Mouse (Mus musculus): ENCODE results near the gene Tmem240. TPM values are rescaled to one million over a fixed set of nuclear protein-coding genes. Genes with fewer than 3 reads are reported as not detected.

The Tmem240 gene
- 0.58 and 0.78 TPM in 2 replicates for polyA plus RNA-seq (2012; rRNA removed; ENCODE audit: low replicate concordance)

GRCm38 (mm10) chr4:155734350-155734941 lies at the start of gene Tmem240:
Gene Tmem240 (plus strand): TSS chr4:155734800.

GRCm38 (mm10) chr4:155694111-155694481 lies 40.5 kb upstream of the Tmem240 start, which contains the start of gene Fndc10:
Gene Fndc10 (plus strand): TSS chr4:155694342.

GRCm38 (mm10) chr4:155704721-155705591 lies 29.6 kb upstream of the Tmem240 start, which contains the start of gene Ssu72:
Gene Ssu72 (plus strand): TSS chr4:155704800.

GRCm38 (mm10) chr4:155760613-155761355 lies 26.2 kb downstream of the Tmem240 start, which contains the start of gene Atad3a:
Gene Atad3a (minus strand): TSS chr4:155761093.

GRCm38 (mm10) chr4:155774280-155774754 lies 39.7 kb downstream of the Tmem240 start, which contains the start of gene Vwa1:
Gene Vwa1 (minus strand): TSS chr4:155774698.

GRCm38 (mm10) chr4:155785819-155786218 lies 51.2 kb downstream of the Tmem240 start, which contains the start of gene Tmem88b:
Gene Tmem88b (minus strand): TSS chr4:155785874.

GRCm38 (mm10) chr4:155790021-155790489 lies 55.5 kb downstream of the Tmem240 start, which contains the start of gene Ankrd65:
Gene Ankrd65 (plus strand): TSS chr4:155790439.

Other genes with a start within 250 kb of the Tmem240 start
- gene Gnb1, start 243.4 kb upstream of the Tmem240 start, polyA plus RNA-seq (2012; rRNA removed; ENCODE audit: low replicate concordance), result 463 and 1,045 TPM in 2 replicates
- gene Nadk, start 172.4 kb upstream of the Tmem240 start, polyA plus RNA-seq (2012; rRNA removed; ENCODE audit: low replicate concordance), result 106 and 132 TPM in 2 replicates
- gene Slc35e2, start 133.4 kb upstream of the Tmem240 start, polyA plus RNA-seq (2012; rRNA removed; ENCODE audit: low replicate concordance), result 16.8 and 17.8 TPM in 2 replicates
- 28.5 and 44.9 TPM in 2 replicates for gene Cdk11b, start 109.9 kb upstream of the Tmem240 start, polyA plus RNA-seq (2012; rRNA removed; ENCODE audit: low replicate concordance)
- not detected in 2 replicates for gene Gm10563, start 89.4 kb upstream of the Tmem240 start, polyA plus RNA-seq (2012; rRNA removed; ENCODE audit: low replicate concordance)
- gene Mmp23, start 81.4 kb upstream of the Tmem240 start, polyA plus RNA-seq (2012; rRNA removed; ENCODE audit: low replicate concordance), result 23.1 and 28.4 TPM in 2 replicates
- gene Mib2, start 65.6 kb upstream of the Tmem240 start, polyA plus RNA-seq (2012; rRNA removed; ENCODE audit: low replicate concordance), result 63.6 and 88.9 TPM in 2 replicates
- 28.5 and 30.2 TPM in 2 replicates for gene Fndc10, start 40.5 kb upstream of the Tmem240 start, polyA plus RNA-seq (2012; rRNA removed; ENCODE audit: low replicate concordance)
- 124 and 138 TPM in 2 replicates for gene Ssu72, start 30.0 kb upstream of the Tmem240 start, polyA plus RNA-seq (2012; rRNA removed; ENCODE audit: low replicate concordance)
- 102 and 109 TPM in 2 replicates for gene Atad3a, start 26.3 kb downstream of the Tmem240 start, polyA plus RNA-seq (2012; rRNA removed; ENCODE audit: low replicate concordance)
- gene Vwa1, start 39.9 kb downstream of the Tmem240 start, polyA plus RNA-seq (2012; rRNA removed; ENCODE audit: low replicate concordance), result 19.1 and 135 TPM in 2 replicates
- gene Tmem88b, start 51.1 kb downstream of the Tmem240 start, polyA plus RNA-seq (2012; rRNA removed; ENCODE audit: low replicate concordance), result 3.1 and 6.1 TPM in 2 replicates
- not detected in 2 replicates for gene Ankrd65, start 55.6 kb downstream of the Tmem240 start, polyA plus RNA-seq (2012; rRNA removed; ENCODE audit: low replicate concordance)
- gene Mrpl20, start 68.1 kb downstream of the Tmem240 start, polyA plus RNA-seq (2012; rRNA removed; ENCODE audit: low replicate concordance), result 32.6 and 49.9 TPM in 2 replicates
- 23.8 and 25.3 TPM in 2 replicates for gene Ccnl2, start 77.7 kb downstream of the Tmem240 start, polyA plus RNA-seq (2012; rRNA removed; ENCODE audit: low replicate concordance)
- 159 and 208 TPM in 2 replicates for gene Aurkaip1, start 96.5 kb downstream of the Tmem240 start, polyA plus RNA-seq (2012; rRNA removed; ENCODE audit: low replicate concordance)
- gene Mxra8, start 104.9 kb downstream of the Tmem240 start, polyA plus RNA-seq (2012; rRNA removed; ENCODE audit: low replicate concordance), result 69.2 and 97.5 TPM in 2 replicates
- gene Dvl1, start 112.6 kb downstream of the Tmem240 start, polyA plus RNA-seq (2012; rRNA removed; ENCODE audit: low replicate concordance), result 142 and 173 TPM in 2 replicates
- gene Tas1r3, start 128.6 kb downstream of the Tmem240 start, polyA plus RNA-seq (2012; rRNA removed; ENCODE audit: low replicate concordance), result 1.1 and 1.2 TPM in 2 replicates
- 56.0 and 86.9 TPM in 2 replicates for gene Cptp, start 134.6 kb downstream of the Tmem240 start, polyA plus RNA-seq (2012; rRNA removed; ENCODE audit: low replicate concordance)
- 14.6 and 19.2 TPM in 2 replicates for gene Ints11, start 134.7 kb downstream of the Tmem240 start, polyA plus RNA-seq (2012; rRNA removed; ENCODE audit: low replicate concordance)
- 30.9 and 65.5 TPM in 2 replicates for gene Pusl1, start 157.0 kb downstream of the Tmem240 start, polyA plus RNA-seq (2012; rRNA removed; ENCODE audit: low replicate concordance)
- gene Acap3, start 157.0 kb downstream of the Tmem240 start, polyA plus RNA-seq (2012; rRNA removed; ENCODE audit: low replicate concordance), result 13.3 and 14.8 TPM in 2 replicates
- gene Ube2j2, start 209.0 kb downstream of the Tmem240 start, polyA plus RNA-seq (2012; rRNA removed; ENCODE audit: low replicate concordance), result 123 and 179 TPM in 2 replicates
- 121 and 260 TPM in 2 replicates for gene C1qtnf12, start 227.5 kb downstream of the Tmem240 start, polyA plus RNA-seq (2012; rRNA removed; ENCODE audit: low replicate concordance)

Measured in duodenum, adult 2 months (tissue).